Mouse (Mus musculus): ENCODE measurements around the gene Fam19a1.

DNA sequence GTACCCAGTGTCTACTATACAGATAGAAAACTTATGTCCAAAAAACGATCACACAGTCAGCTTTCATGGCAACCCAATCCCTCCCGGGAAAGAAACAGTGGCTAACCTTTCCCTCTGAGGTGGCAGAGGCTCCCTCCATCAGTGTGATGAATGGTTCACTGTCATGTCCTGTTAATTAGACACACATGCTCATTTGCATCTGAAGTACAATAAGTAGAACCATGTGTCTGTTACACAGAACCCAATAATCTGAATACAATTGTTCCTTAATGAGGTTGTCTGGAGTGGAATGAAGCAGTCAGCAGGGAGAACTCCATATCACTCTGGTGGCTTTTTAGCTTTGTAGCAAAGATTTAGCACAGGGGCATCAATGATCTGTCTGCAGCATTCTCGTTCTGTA, 431.9 kb downstream of the Fam19a1 start:
- no peak for TF ChIP-seq POLR2A (IDR thresholded peaks at IDR 0.05; ENCODE audit: low read depth, low read length)
- TF ChIP-seq CTCF (IDR thresholded peaks at IDR 0.05; ENCODE audit: borderline replicate concordance, insufficient read depth, low read length) = no peak

Measured in embryonic fibroblast, embryonic 13.5 days (primary cell).